Mouse (Mus musculus): ENCODE results near the gene 4921524J17Rik.

Gene 4921524J17Rik

GRCm38 (mm10) chr8:85445936-85446685 lies 13.5 kb upstream of the 4921524J17Rik start:
- in situ Hi-C loops (cut with MboI, MseI), result no loop called here

GRCm38 (mm10) chr8:85444092-85444491 lies 11.5 kb upstream of the 4921524J17Rik start:
- in situ Hi-C loops (cut with MboI, MseI), result no loop called here

- in situ Hi-C loops (cut with MboI, MseI), result no loop called here
Measured at GRCm38 (mm10) chr8:85441564-85441963, 8.9 kb upstream of the 4921524J17Rik start.

GRCm38 (mm10) chr8:85435736-85436135 lies 3.1 kb upstream of the 4921524J17Rik start:
- in situ Hi-C loops (cut with MboI, MseI), result no loop called here

- in situ Hi-C loops (cut with MboI, MseI), result no loop called here
Measured at GRCm38 (mm10) chr8:85434817-85435216, 2.2 kb upstream of the 4921524J17Rik start.

GRCm38 (mm10) chr8:85433017-85433393 lies 372 bp upstream of the 4921524J17Rik start:
- in situ Hi-C loops (cut with MboI, MseI), result no loop called here

- in situ Hi-C loops (cut with MboI, MseI), result no loop called here
Measured at GRCm38 (mm10) chr8:85431281-85432167, 1.1 kb downstream of the 4921524J17Rik start.

- in situ Hi-C loops (cut with MboI, MseI), result no loop called here
Measured at GRCm38 (mm10) chr8:85430801-85431200, 1.8 kb downstream of the 4921524J17Rik start.

GRCm38 (mm10) chr8:85429219-85429618 lies 3.4 kb downstream of the 4921524J17Rik start:
- in situ Hi-C loops (cut with MboI, MseI), result no loop called here

- in situ Hi-C loops (cut with MboI, MseI), result no loop called here
Measured at GRCm38 (mm10) chr8:85427026-85427425, 5.6 kb downstream of the 4921524J17Rik start.

- in situ Hi-C loops (cut with MboI, MseI), result no loop called here
Measured at GRCm38 (mm10) chr8:85421329-85421728, 11.3 kb downstream of the 4921524J17Rik start.

- in situ Hi-C loops (cut with MboI, MseI), result no loop called here
Measured at GRCm38 (mm10) chr8:85408526-85408925, 24.1 kb downstream of the 4921524J17Rik start.

- in situ Hi-C loops (cut with MboI, MseI), result no loop called here
Measured at GRCm38 (mm10) chr8:85408053-85408505, 24.6 kb downstream of the 4921524J17Rik start.

GRCm38 (mm10) chr8:85405961-85406360 lies 26.7 kb downstream of the 4921524J17Rik start:
- in situ Hi-C loops (cut with MboI, MseI), result no loop called here

- in situ Hi-C loops (cut with MboI, MseI), result no loop called here
Measured at GRCm38 (mm10) chr8:85405418-85405817, 27.2 kb downstream of the 4921524J17Rik start.

- in situ Hi-C loops (cut with MboI, MseI), result loop anchor here (5.0 kb wide), 1 partner anchor 81 kb away; no protein-coding TSS in a partner anchor
Measured at GRCm38 (mm10) chr8:85398548-85398947, 34.1 kb downstream of the 4921524J17Rik start.

GRCm38 (mm10) chr8:85397508-85397907 lies 35.1 kb downstream of the 4921524J17Rik start:
- in situ Hi-C loops (cut with MboI, MseI), result loop anchor here (5.0 kb wide), 1 partner anchor 80 kb away; no protein-coding TSS in a partner anchor

- in situ Hi-C loops (cut with MboI, MseI), result loop anchor here (5.0 kb wide), 1 partner anchor 79 kb away; no protein-coding TSS in a partner anchor
Measured at GRCm38 (mm10) chr8:85396432-85397079, 36.1 kb downstream of the 4921524J17Rik start.

GRCm38 (mm10) chr8:85395681-85396431 lies 36.8 kb downstream of the 4921524J17Rik start:
- in situ Hi-C loops (cut with MboI, MseI), result loop anchor here (5.0 kb wide), 1 partner anchor 79 kb away; no protein-coding TSS in a partner anchor

GRCm38 (mm10) chr8:85395017-85395416 lies 37.6 kb downstream of the 4921524J17Rik start:
- in situ Hi-C loops (cut with MboI, MseI), result loop anchor here (5.0 kb wide), 1 partner anchor 78 kb away; no protein-coding TSS in a partner anchor

- in situ Hi-C loops (cut with MboI, MseI), result no loop called here
Measured at GRCm38 (mm10) chr8:85393199-85393598, 39.4 kb downstream of the 4921524J17Rik start.

Measured in regulatory T cell (primary cell).